Mouse (Mus musculus) brain, adult 2 months (tissue): ENCODE measurements around the gene Xpnpep3.
"Not testable (repeated sequence)": the region's sequence is repeated elsewhere in the genome, so short reads cannot be mapped to it uniquely, and the experiment has no call there.

Experiments used
- DNase-seq: peaks from one replicate; pipeline ENCODE4 v3.0.0; 2011; ENCODE audit warnings: low read depth, low spot score

The Xpnpep3 gene

GRCm38 (mm10) chr15:81480284-81480683, 80.3 kb downstream of the Xpnpep3 start:
- not testable (repeated sequence) for DNase-seq

GRCm38 (mm10) chr15:81480977-81481379, 81.0 kb downstream of the Xpnpep3 start:
- DNase-seq, result peak; percentile 93

GRCm38 (mm10) chr15:81482966-81483365, 83.0 kb downstream of the Xpnpep3 start:
- DNase-seq, result no peak

GRCm38 (mm10) chr15:81483691-81484090, 83.8 kb downstream of the Xpnpep3 start:
- no peak for DNase-seq

- no peak for DNase-seq
Observed at GRCm38 (mm10) chr15:81485483-81485882, 85.5 kb downstream of the Xpnpep3 start.

- no peak for DNase-seq
Observed at GRCm38 (mm10) chr15:81503466-81503865, 103.5 kb downstream of the Xpnpep3 start.

GRCm38 (mm10) chr15:81503995-81504394, 104.1 kb downstream of the Xpnpep3 start:
- no peak for DNase-seq
